Mouse (Mus musculus): ENCODE results near the gene Pold1. TPM values are rescaled to one million over a fixed set of nuclear protein-coding genes. Genes with fewer than 3 reads are reported as not detected.

Pold1 gene
- polyA plus RNA-seq, 1 experiment from 2014 or later = 62.3 TPM

DNA sequence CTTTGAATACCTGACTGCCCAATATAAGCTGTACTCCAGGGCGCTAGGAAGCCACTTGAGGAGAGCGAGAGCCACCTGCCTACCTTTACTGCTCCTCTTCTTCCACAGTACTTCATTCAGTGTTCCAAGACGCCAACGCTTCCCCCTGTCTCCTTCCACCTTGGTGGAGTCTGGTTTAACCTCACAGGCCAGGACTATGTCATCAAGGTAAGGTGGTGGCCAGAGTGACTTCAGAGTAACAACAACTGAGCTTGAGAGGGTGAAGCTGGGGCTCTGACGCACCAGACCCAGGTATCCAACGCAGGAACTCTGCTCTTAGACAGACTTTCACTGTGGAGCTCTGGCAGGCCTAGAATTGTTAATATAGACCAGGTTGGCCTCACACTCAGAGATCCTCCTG, 37.0 kb upstream of the Pold1 start:
- no peak for DNase-seq (ENCODE audit: low spot score)
- 87% methylated on average over 6 of the region's 6 CpGs for WGBS

DNA sequence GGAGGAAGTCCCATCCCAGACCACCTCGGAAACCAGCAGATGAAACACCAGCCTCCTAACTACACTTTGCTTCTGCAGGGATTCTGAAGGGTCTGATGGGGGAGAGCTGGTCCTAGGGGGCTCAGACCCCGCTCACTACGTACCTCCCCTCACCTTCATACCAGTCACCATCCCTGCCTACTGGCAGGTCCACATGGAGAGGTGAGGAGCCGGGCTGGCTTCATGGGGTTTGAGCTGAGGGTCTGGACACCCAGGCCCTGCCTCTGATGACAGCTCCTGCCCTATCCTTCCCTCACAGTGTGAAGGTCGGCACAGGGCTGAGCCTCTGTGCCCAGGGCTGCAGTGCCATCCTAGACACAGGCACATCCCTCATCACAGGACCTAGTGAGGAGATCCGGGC, 36.3 kb upstream of the Pold1 start:
- Histone ChIP-seq H3K9me3 (ENCODE audit: control insufficient read depth, low read length) (no peaks in the 10 kb centered on the region), H3K27ac (ENCODE audit: low read depth, low read length) (no peak overlapping the region), H3K36me3 (ENCODE audit: control insufficient read depth, insufficient read depth, low read length) (no peaks in the 10 kb centered on the region), H3K4me3 (ENCODE audit: low read depth, low read length) (no peak overlapping the region), H3K4me1 (ENCODE audit: control insufficient read depth, insufficient read depth, low read length) (peaks cover 4% of the 10 kb centered on the region), H3K9ac (ENCODE audit: low read length) (no peak overlapping the region), H3K27me3 (ENCODE audit: control insufficient read depth, insufficient read depth, low read length) (peaks cover 24% of the 10 kb centered on the region), H3K4me2 (ENCODE audit: low read depth) (no peak overlapping the region)
- ATAC-seq (ENCODE audit: insufficient read depth, low FRiP score, low TSS enrichment) (no peak), DNase-seq (ENCODE audit: low spot score) (no peak)
- 84% methylated on average over 6 of the region's 6 CpGs for WGBS

More for the DNA sequence above, 37.0 kb upstream of the Pold1 start:
- no peak overlapping the region for H3K27ac ChIP-seq (ENCODE audit: low read depth, low read length)
- no peak overlapping the region for H3K9ac ChIP-seq (ENCODE audit: low read length)
- H3K4me1 ChIP-seq (ENCODE audit: control insufficient read depth, insufficient read depth, low read length) = peaks cover 9% of the 10 kb centered on the region
- no peaks in the 10 kb centered on the region for H3K36me3 ChIP-seq (ENCODE audit: control insufficient read depth, insufficient read depth, low read length)
- no peak overlapping the region for H3K4me3 ChIP-seq (ENCODE audit: low read depth, low read length)
- H3K4me2 ChIP-seq (ENCODE audit: low read depth) = no peak overlapping the region
- no peaks in the 10 kb centered on the region for H3K9me3 ChIP-seq (ENCODE audit: control insufficient read depth, low read length)
- H3K27me3 ChIP-seq (ENCODE audit: control insufficient read depth, insufficient read depth, low read length) = peaks cover 24% of the 10 kb centered on the region
- no peak for ATAC-seq (ENCODE audit: insufficient read depth, low FRiP score, low TSS enrichment)

DNA sequence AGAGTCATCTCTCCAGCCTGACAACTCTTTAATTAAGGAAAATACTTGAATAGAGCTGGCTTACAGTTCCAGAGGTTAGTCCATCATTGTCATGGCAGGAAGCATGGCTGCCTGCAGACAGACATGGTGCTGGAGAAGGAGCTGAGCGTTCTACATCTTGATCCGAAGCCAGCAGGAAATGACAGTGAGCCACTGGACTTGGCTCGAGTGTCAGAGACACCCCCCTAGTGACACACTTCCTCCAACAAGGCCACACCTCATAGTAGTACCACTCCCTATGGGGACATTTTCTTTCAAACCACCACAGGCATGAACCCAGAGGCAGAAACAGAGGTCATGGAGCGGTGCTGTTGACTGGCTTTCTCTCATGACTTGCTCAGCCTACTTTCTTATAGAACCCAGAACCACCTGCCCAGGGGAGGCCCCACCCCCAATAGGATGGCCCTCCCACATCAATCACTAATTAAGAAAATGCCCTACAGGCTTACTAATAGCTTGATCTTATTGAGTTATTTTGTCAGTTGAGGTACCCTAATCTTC, 35.7 kb upstream of the Pold1 start:
- DNase-seq (ENCODE audit: low spot score) (no peak), ATAC-seq (ENCODE audit: insufficient read depth, low FRiP score, low TSS enrichment) (no peak)
- Histone ChIP-seq H3K4me2 (ENCODE audit: low read depth) (no peak overlapping the region), H3K36me3 (ENCODE audit: control insufficient read depth, insufficient read depth, low read length) (no peaks in the 10 kb centered on the region), H3K4me3 (ENCODE audit: low read depth, low read length) (no peak overlapping the region), H3K9ac (ENCODE audit: low read length) (no peak overlapping the region), H3K9me3 (ENCODE audit: control insufficient read depth, low read length) (no peaks in the 10 kb centered on the region), H3K4me1 (ENCODE audit: control insufficient read depth, insufficient read depth, low read length) (peaks cover 2% of the 10 kb centered on the region; the same call in 1 of the 2 replicates), H3K27me3 (ENCODE audit: control insufficient read depth, insufficient read depth, low read length) (peaks cover 20% of the 10 kb centered on the region), H3K27ac (ENCODE audit: low read depth, low read length) (no peak overlapping the region)
- 79% methylated on average over 4 of the region's 4 CpGs for WGBS

DNA sequence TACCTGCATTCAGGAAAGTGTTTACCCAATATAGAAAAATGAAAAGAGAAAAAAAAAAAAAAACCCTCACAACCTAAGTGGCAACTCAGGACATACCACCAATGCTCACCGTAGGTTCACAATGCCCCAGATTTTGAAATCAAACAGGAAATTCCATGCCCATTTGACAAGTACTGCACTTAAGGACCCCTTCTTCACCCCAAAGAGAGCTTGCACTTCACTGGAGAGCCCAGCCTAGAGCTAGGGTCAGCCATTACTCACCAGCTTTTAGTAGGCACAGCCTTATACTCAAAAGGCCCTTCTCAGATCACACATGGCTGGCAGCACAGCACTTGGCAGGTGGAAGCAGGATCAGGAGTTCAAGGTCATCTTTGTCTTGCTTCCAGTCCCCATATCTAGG, 34.5 kb upstream of the Pold1 start:
- Histone ChIP-seq H3K4me3 (ENCODE audit: low read depth, low read length) (no peak overlapping the region), H3K9me3 (ENCODE audit: control insufficient read depth, low read length) (peaks cover 3% of the 10 kb centered on the region; the same call in 1 of the 2 replicates), H3K27ac (ENCODE audit: low read depth, low read length) (no peak overlapping the region), H3K4me2 (ENCODE audit: low read depth) (no peak overlapping the region), H3K36me3 (ENCODE audit: control insufficient read depth, insufficient read depth, low read length) (no peaks in the 10 kb centered on the region), H3K9ac (ENCODE audit: low read length) (no peak overlapping the region), H3K4me1 (ENCODE audit: control insufficient read depth, insufficient read depth, low read length) (no peaks in the 10 kb centered on the region), H3K27me3 (ENCODE audit: control insufficient read depth, insufficient read depth, low read length) (peaks cover 16% of the 10 kb centered on the region)
- 85% methylated on average over 1 of the region's 1 CpGs for WGBS
- no peak for ATAC-seq (ENCODE audit: insufficient read depth, low FRiP score, low TSS enrichment)
- DNase-seq (ENCODE audit: low spot score) = no peak

DNA sequence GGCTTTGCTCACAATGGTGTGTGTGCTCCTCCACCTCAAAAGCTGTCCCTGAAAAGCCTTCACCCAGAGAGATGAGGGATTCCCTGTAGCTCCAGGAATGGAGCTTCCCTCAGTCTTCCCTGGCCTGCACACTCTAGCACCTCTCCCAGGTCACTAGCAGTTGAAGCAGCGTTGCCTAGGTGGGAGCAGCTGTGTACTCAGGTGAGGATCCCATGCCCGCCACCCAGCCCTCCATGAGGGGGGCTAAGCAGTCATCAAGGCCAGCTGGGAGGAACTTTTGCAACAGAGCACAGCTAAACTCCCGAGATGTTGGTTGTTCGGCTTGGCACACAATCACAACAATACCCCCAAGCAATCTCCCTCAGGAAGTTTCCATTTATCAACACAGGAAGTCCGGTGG, 34.1 kb upstream of the Pold1 start:
- ATAC-seq (ENCODE audit: insufficient read depth, low FRiP score, low TSS enrichment) = no peak
- H3K27me3 ChIP-seq (ENCODE audit: control insufficient read depth, insufficient read depth, low read length) = peaks cover 12% of the 10 kb centered on the region

DNA sequence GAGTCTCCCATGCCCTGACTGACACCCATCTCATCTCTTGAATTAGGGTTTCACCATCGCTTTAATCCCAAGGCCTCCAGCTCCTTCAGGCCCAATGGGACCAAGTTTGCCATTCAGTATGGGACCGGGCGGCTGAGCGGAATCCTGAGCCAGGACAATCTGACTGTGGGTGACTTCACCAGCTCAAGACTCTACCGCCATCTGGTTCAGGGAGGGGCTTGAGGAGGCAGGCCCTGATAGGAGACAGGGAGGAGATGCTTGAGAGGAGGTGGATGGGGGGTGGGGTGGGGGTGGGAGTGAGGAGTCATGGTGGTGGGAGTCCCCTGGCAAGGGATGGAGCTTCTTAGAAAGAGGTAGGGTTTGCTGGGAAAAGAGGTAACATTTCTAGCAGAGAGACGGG, 33.0 kb upstream of the Pold1 start:
- H3K9ac ChIP-seq (ENCODE audit: low read length) = no peak overlapping the region
- ATAC-seq (ENCODE audit: insufficient read depth, low FRiP score, low TSS enrichment) = no peak
- no peak overlapping the region for H3K27ac ChIP-seq (ENCODE audit: low read depth, low read length)
- H3K9me3 ChIP-seq (ENCODE audit: control insufficient read depth, low read length) = peaks cover 3% of the 10 kb centered on the region; the same call in 1 of the 2 replicates
- no peaks in the 10 kb centered on the region for H3K4me1 ChIP-seq (ENCODE audit: control insufficient read depth, insufficient read depth, low read length)
- no peak overlapping the region for H3K4me2 ChIP-seq (ENCODE audit: low read depth)
- H3K36me3 ChIP-seq (ENCODE audit: control insufficient read depth, insufficient read depth, low read length) = no peaks in the 10 kb centered on the region
- DNase-seq (ENCODE audit: low spot score) = no peak
- WGBS = 79% methylated on average over 6 of the region's 6 CpGs
- H3K4me3 ChIP-seq (ENCODE audit: low read depth, low read length) = no peak overlapping the region
- peaks cover 4% of the 10 kb centered on the region; the same call in 1 of the 2 replicates for H3K27me3 ChIP-seq (ENCODE audit: control insufficient read depth, insufficient read depth, low read length)

More for the DNA sequence above, 34.1 kb upstream of the Pold1 start:
- Histone ChIP-seq H3K4me2 (ENCODE audit: low read depth) (no peak overlapping the region), H3K27ac (ENCODE audit: low read depth, low read length) (no peak overlapping the region), H3K4me3 (ENCODE audit: low read depth, low read length) (no peak overlapping the region), H3K4me1 (ENCODE audit: control insufficient read depth, insufficient read depth, low read length) (no peaks in the 10 kb centered on the region), H3K36me3 (ENCODE audit: control insufficient read depth, insufficient read depth, low read length) (no peaks in the 10 kb centered on the region), H3K9me3 (ENCODE audit: control insufficient read depth, low read length) (peaks cover 3% of the 10 kb centered on the region; the same call in 1 of the 2 replicates), H3K9ac (ENCODE audit: low read length) (no peak overlapping the region)
- DNase-seq (ENCODE audit: low spot score) = no peak
- 75% methylated on average over 5 of the region's 5 CpGs for WGBS

DNA sequence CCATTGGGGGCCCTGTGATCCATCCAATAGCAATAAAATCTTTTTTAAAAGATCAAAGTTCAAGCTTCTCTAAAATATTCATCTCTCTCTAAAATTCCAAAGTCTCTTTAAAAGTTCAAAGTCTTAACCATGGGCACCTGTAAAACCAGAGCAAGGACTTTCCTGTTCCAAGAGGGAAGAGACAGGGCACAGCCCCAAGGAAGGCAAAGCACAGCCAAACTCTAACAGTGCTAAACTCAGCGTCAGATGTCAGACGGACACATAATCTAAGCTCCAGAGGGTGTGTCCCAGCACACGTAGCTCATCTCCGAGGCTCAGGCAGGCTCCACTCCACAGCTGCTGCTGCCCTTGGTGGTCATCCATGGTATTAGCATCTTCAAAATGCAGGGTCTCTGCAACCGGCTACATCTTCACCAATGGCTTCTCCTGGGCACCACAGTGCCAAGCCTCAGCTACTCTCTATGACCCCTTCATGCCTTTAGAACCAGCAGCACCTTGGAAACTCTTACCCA, 27.7 kb upstream of the Pold1 start:
- DNase-seq (ENCODE audit: low spot score) (no peak), ATAC-seq (ENCODE audit: insufficient read depth, low FRiP score, low TSS enrichment) (no peak)
- Histone ChIP-seq H3K27ac (ENCODE audit: low read depth, low read length) (no peak overlapping the region), H3K36me3 (ENCODE audit: control insufficient read depth, insufficient read depth, low read length) (no peaks in the 10 kb centered on the region), H3K4me1 (ENCODE audit: control insufficient read depth, insufficient read depth, low read length) (no peaks in the 10 kb centered on the region), H3K4me3 (ENCODE audit: low read depth, low read length) (no peak overlapping the region), H3K27me3 (ENCODE audit: control insufficient read depth, insufficient read depth, low read length) (no peaks in the 10 kb centered on the region), H3K9ac (ENCODE audit: low read length) (no peak overlapping the region), H3K9me3 (ENCODE audit: control insufficient read depth, low read length) (peaks cover 3% of the 10 kb centered on the region; the same call in 1 of the 2 replicates), H3K4me2 (ENCODE audit: low read depth) (no peak overlapping the region)
- WGBS = 39% methylated on average over 5 of the region's 5 CpGs

DNA sequence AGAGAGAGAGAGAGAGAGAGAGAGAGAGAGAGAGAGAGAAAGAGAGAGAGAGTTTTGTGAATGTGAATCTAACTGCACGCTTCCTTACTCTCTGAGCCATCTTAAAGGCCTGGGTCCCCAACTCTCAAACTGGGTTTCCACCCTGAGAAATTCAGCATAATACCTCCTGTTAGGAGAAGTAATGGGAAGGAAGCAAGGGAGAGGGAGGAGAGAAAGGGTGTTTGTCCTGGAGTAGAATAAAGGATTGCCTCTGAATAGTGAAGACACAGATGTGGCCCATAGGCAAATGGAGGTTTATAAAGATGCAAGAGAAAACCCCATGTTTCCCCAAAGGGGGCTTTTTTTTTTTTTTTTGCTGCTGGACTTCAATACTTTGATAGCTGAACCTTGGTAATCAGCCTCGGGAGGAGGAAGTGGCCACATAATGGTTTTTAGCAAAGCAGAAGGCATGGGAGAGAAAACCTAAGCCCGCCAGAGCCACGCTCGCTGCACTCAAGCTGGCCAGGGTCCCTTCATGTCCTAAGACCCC, 24.4 kb upstream of the Pold1 start:
- 80% methylated on average over 5 of the region's 5 CpGs for WGBS
- DNase-seq (ENCODE audit: low spot score) = no peak

DNA sequence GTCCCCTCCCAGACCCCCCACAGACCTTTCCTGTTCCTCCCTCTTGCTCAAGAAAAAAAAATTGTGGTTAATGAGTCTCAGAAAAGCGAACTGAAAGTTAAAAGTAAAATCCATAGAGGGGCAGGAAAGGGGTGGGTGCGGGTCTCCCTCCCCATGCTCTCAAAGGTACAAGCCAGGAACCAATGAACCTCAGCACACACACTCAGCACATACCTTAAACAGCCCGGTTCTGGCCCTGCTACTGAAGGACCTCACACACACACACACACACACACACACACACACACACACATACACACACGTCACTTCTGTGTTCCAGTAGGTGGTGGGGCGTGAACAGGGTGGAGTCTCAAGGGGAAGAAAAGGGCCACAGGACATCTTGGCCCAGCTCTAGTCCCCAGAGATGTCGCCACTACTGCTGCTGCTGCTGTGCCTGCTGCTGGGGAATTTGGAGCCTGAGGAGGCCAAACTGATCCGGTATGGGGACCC, 23.6 kb upstream of the Pold1 start, which contains the start of gene Napsa:
Gene Napsa (plus strand): TSS at position 168 of the 489 bp plus-strand sequence.
- H3K27ac ChIP-seq (ENCODE audit: low read depth, low read length) = no peak within 1 kb of the TSS
- H3K27me3 ChIP-seq (ENCODE audit: control insufficient read depth, insufficient read depth, low read length) = no peaks in the 10 kb centered on the region
- 49% methylated on average over 7 of the region's 7 CpGs for WGBS
- no peak within 1 kb of the TSS for H3K4me2 ChIP-seq (ENCODE audit: low read depth)
- H3K4me3 ChIP-seq (ENCODE audit: low read depth, low read length) = no peak within 1 kb of the TSS
- no peaks in the 10 kb centered on the region for H3K36me3 ChIP-seq (ENCODE audit: control insufficient read depth, insufficient read depth, low read length)
- no peak within 1 kb of the TSS for H3K9ac ChIP-seq (ENCODE audit: low read length)
- ATAC-seq (ENCODE audit: insufficient read depth, low FRiP score, low TSS enrichment) (no peak), DNase-seq (ENCODE audit: low spot score) (no peak)
- no peaks in the 10 kb centered on the region for H3K9me3 ChIP-seq (ENCODE audit: control insufficient read depth, low read length)
- no peaks in the 10 kb centered on the region for H3K4me1 ChIP-seq (ENCODE audit: control insufficient read depth, insufficient read depth, low read length)

More for the DNA sequence above, 24.4 kb upstream of the Pold1 start:
- Histone ChIP-seq H3K4me1 (ENCODE audit: control insufficient read depth, insufficient read depth, low read length) (no peaks in the 10 kb centered on the region), H3K9me3 (ENCODE audit: control insufficient read depth, low read length) (no peaks in the 10 kb centered on the region), H3K9ac (ENCODE audit: low read length) (no peak overlapping the region), H3K4me2 (ENCODE audit: low read depth) (no peak overlapping the region), H3K36me3 (ENCODE audit: control insufficient read depth, insufficient read depth, low read length) (no peaks in the 10 kb centered on the region), H3K27ac (ENCODE audit: low read depth, low read length) (no peak overlapping the region), H3K27me3 (ENCODE audit: control insufficient read depth, insufficient read depth, low read length) (no peaks in the 10 kb centered on the region), H3K4me3 (ENCODE audit: low read depth, low read length) (no peak overlapping the region)
- no peak for ATAC-seq (ENCODE audit: insufficient read depth, low FRiP score, low TSS enrichment)

Measured in neural tube, embryonic 11.5 days (tissue).